Mouse (Mus musculus) C2C12 (cell line): Measurements from ENCODE around the gene Gja4.

Experiments used
- CTCF ChIP-seq: IDR thresholded peaks from one replicate; pipeline ENCODE4 v1.5.1; 2011; ENCODE audit not compliant: control insufficient read depth, insufficient read depth, insufficient read length
- FOSL1 ChIP-seq: IDR thresholded peaks from one replicate; pipeline ENCODE4 v1.8.0; 2011; ENCODE audit warnings: mild to moderate bottlenecking, low read length; ENCODE audit not compliant: poor library complexity, insufficient read depth, severe bottlenecking
- MAX ChIP-seq: IDR thresholded peaks from one replicate; pipeline ENCODE4 v1.6.1; 2011; ENCODE audit warnings: mild to moderate bottlenecking, control low read depth
- MYOD1 ChIP-seq: IDR thresholded peaks from one replicate; pipeline ENCODE4 v1.6.1; 2011; ENCODE audit warnings: low read depth; ENCODE audit not compliant: control insufficient read depth, insufficient read length
- USF1 ChIP-seq: IDR thresholded peaks from one replicate; pipeline ENCODE4 v1.6.1; 2011; ENCODE audit warnings: low read depth, mild to moderate bottlenecking, control low read depth, moderate library complexity

DNA sequence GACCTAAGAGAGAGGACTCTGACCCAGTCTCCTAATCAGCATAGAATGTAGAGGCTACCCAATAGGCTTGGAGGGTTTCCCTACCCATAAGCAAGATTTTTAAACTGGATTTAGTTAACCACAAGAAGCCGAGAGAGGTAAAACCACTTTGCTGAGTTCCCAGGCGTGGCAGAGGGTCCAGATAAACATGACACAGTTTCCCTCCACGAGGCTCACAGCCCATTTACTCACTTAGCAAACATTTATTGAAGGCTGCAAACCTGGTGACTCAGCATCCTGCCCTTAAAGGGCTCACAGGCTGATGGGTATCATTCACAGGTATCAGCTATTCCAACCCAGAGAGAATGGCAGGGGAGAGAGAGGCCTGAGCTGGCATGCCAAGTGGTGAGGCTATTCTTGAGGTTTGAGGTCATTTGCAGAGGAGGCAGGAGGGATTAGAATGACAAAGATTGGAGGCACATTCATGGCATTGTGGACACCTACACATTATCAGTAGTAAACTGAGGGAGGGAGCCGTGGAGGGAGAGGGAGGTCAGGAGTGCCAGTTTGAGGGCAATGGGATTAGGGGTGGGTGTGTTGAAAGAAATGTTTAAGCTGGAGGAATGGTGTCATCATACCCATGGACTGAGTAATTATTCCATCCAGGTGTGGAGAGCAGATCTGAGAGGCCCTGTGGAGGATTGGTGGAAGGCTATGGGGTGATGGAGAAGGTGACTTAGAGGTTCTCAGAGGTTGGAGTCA, 35.9 kb upstream of the Gja4 start:
- TF ChIP-seq CTCF: no peak
- peak; percentile 94 for TF ChIP-seq MAX
- no peak for TF ChIP-seq USF1
- peak; percentile 60 for TF ChIP-seq FOSL1
- TF ChIP-seq MYOD1: no peak
